Mouse (Mus musculus) layer of hippocampus, postnatal 36 days (tissue): ENCODE results near the gene Pla2g6. TPM values are rescaled to one million over a fixed set of nuclear protein-coding genes. Genes with fewer than 3 reads are reported as not detected.

Experiments
- microRNA-seq, 2 experiments: library from miRNA; unstranded; fragments of <30 nt; microRNA quantifications; one replicate each; pipeline ENCODE4 v1.2.0; 2021
- total RNA-seq, 2 experiments: library from RNA; stranded (reverse); gene quantifications; 2 replicates each; pipeline ENCODE4 v1.2.3; 2021

Pla2g6 gene
- total RNA-seq, 2 experiments from 2014 or later: 22.3 to 23.1 TPM

Small RNA genes within 50 kb of the gene (microRNA-seq; reads per million reads assigned to microRNA genes)
- 1.8 to 3.6 reads per million in 2 experiments for gene Mir1943

Other genes with a start within 250 kb of the Pla2g6 start
- gene Micall1, start 219.5 kb downstream of the Pla2g6 start, total RNA-seq: 10 to 100 TPM; 33.1 to 34.5 TPM
- gene Polr2f, start 187.4 kb downstream of the Pla2g6 start, total RNA-seq: 100 to 1,000 TPM in 1 of 2 experiments, 10 to 100 TPM in 1; 98.9 to 101 TPM
- 1 to 10 TPM; 8.9 to 9.3 TPM for gene 1700088E04Rik, start 187.1 kb downstream of the Pla2g6 start, total RNA-seq
- gene Sox10, start 163.2 kb downstream of the Pla2g6 start, total RNA-seq: 10 to 100 TPM; 28.9 to 31.6 TPM
- gene Pick1, start 99.2 kb downstream of the Pla2g6 start, total RNA-seq: 10 to 100 TPM; 43.9 to 48.3 TPM
- gene Gm49486, start 99.0 kb downstream of the Pla2g6 start, total RNA-seq: under 1 TPM; 0.50 to 0.99 TPM
- under 1 TPM in 1 of 2 experiments, not detected in 1; 0.30 TPM for gene Slc16a8, start 73.6 kb downstream of the Pla2g6 start, total RNA-seq
- gene Baiap2l2, start 42.9 kb downstream of the Pla2g6 start, total RNA-seq: 1 to 10 TPM; 1.8 to 2.6 TPM
- 1 to 10 TPM; 1.4 to 2.3 TPM for gene Maff, start 18.2 kb upstream of the Pla2g6 start, total RNA-seq
- 10 to 100 TPM; 50.5 to 51.0 TPM for gene Tmem184b, start 75.2 kb upstream of the Pla2g6 start, total RNA-seq
- gene Csnk1e, start 127.2 kb upstream of the Pla2g6 start, total RNA-seq: 100 to 1,000 TPM; 111 to 120 TPM
- gene Kcnj4, start 176.9 kb upstream of the Pla2g6 start, total RNA-seq: 10 to 100 TPM; 69.5 to 75.8 TPM
- gene Kdelr3, start 188.0 kb upstream of the Pla2g6 start, total RNA-seq: under 1 TPM in 1 of 2 experiments, not detected in 1; 0.32 TPM
- gene Ddx17, start 218.4 kb upstream of the Pla2g6 start, total RNA-seq: 100 to 1,000 TPM; 311 to 331 TPM